Mouse (Mus musculus): ENCODE data around the gene Kcne1. TPM values are rescaled to one million over a fixed set of nuclear protein-coding genes. Genes with fewer than 3 reads are reported as not detected.

Kcne1 gene
- total and polyA plus RNA-seq, 3 experiments = 0.33 TPM; not detected in 2

DNA sequence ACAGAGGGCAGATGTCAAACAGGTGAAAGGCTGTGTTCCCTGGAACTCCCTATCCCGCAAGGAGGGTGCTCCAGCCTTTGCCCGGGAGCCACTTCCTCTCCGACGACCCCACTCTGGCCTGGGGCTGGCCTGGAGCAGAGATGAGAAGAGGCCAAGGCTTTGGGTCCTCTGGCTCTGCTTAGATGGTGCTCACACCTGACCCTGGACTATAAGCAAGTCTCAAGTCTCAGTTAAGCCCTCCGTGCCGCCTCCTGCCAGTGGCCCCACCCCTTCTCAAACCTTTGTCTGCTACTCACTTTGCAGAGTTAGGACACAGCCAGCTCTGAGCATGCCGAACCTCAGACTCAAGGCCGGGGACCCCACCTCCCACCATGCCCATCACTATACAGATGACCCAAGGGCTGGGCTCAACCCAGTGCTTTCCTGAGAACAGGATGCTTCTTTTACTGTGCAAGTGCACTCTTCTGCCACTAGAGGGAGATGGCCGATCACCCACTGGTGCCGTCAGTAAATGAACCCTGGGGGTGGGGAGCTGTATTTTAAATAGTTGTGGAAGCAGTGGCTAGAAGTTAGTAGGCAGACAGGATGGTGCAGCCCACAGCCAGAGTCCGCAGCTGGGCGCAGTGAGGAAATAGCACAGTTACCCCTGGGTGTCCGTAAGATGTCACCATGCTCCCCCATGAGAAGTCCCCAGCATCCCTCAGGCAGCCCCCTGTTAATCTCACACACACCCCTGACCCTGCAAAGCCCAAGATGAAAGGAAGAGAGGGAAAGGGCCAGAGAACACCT, 45.1 kb downstream of the Kcne1 start:
- peaks cover 29% of the 10 kb centered on the region for H3K4me1 ChIP-seq (ENCODE audit: insufficient read depth, low read depth, low read length)
- ATAC-seq (ENCODE audit: extremely low read depth, insufficient number of reproducible peaks, low FRiP score, poor library complexity, severe bottlenecking) (peak; percentile 73), DNase-seq (ENCODE audit: low spot score) (peak; percentile 71)
- peaks cover 11% of the 10 kb centered on the region for H3K27me3 ChIP-seq (ENCODE audit: insufficient read depth, low read length)
- H3K36me3 ChIP-seq (replicated peaks) = peaks cover 41% of the 10 kb centered on the region
- no peaks in the 10 kb centered on the region for H3K9me3 ChIP-seq (replicated peaks)
- no peak overlapping the region for H3K4me3 ChIP-seq (ENCODE audit: low read depth, low read length)
- TF ChIP-seq TAL1 (conservative IDR thresholded peaks at IDR 0.05; ENCODE audit: low read depth, low read length) (no peak), POLR2AphosphoS5 (IDR thresholded peaks at IDR 0.05; ENCODE audit: insufficient replicate concordance, low read depth, low read length) (no peak), CTCF (IDR thresholded peaks at IDR 0.05; ENCODE audit: low read depth, low read length) (peak; percentile 81), GATA2 (IDR thresholded peaks at IDR 0.05; ENCODE audit: borderline replicate concordance, low read depth, low read length) (no peak)

DNA sequence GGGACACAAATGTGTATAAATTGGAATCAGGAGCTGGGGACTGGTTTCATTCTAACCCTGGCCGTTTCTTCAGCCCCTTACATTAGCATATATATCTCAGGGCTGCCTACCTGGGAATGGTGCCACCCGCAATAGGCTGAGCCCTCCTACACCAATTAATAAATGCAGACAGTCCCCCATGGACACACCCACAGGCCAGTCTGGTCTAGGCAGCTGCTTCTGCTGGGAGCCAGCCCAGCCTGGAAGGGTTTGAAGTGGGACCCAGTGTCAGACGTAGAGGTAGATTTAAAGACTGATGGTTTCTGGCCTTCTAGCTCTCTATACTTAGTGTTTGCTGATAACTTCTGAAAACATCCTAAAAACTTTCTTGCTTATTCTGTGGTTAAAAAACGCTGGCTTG, 50.1 kb downstream of the Kcne1 start:
- no peak for TF ChIP-seq TAL1 (conservative IDR thresholded peaks at IDR 0.05; ENCODE audit: low read depth, low read length)
- TF ChIP-seq POLR2AphosphoS5 (IDR thresholded peaks at IDR 0.05; ENCODE audit: insufficient replicate concordance, low read depth, low read length) = no peak
- TF ChIP-seq GATA2 (IDR thresholded peaks at IDR 0.05; ENCODE audit: borderline replicate concordance, low read depth, low read length) = no peak
- TF ChIP-seq CTCF (IDR thresholded peaks at IDR 0.05; ENCODE audit: low read depth, low read length) = no peak
- TF ChIP-seq GATA1 (IDR thresholded peaks at IDR 0.05; ENCODE audit: borderline replicate concordance, low read length) = no peak
- Histone ChIP-seq H3K9me3 (replicated peaks) (no peaks in the 10 kb centered on the region), H3K27me3 (ENCODE audit: insufficient read depth, low read length) (no peaks in the 10 kb centered on the region), H3K36me3 (replicated peaks) (peaks cover 84% of the 10 kb centered on the region), H3K4me1 (ENCODE audit: insufficient read depth, low read depth, low read length) (peaks cover 4% of the 10 kb centered on the region; the same call in 1 of the 2 replicates), H3K4me3 (ENCODE audit: low read depth, low read length) (no peak overlapping the region)
- no peak for ATAC-seq (ENCODE audit: extremely low read depth, insufficient number of reproducible peaks, low FRiP score, poor library complexity, severe bottlenecking)
- no peak for DNase-seq (ENCODE audit: low spot score)

DNA sequence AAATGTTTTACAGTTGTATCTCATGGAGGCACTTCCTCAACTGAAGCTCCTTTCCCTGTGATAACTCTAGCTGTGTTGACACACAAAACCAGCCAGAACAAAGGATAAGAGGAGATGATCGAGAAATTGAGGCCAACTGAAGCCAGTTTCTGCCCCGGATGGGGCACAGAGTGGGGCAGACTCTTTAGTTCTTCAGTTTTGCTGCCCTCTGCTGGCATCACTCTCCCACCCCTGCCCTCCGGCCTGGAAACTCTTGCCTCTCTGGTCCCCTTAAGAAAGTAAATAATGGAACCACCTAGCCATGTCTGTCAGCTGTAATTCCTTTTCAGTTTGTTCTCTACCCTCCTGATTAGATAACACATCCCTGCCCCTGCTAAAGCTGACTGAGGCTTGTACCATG, 51.3 kb downstream of the Kcne1 start:
- TF ChIP-seq POLR2AphosphoS5 (IDR thresholded peaks at IDR 0.05; ENCODE audit: insufficient replicate concordance, low read depth, low read length) (no peak), TAL1 (conservative IDR thresholded peaks at IDR 0.05; ENCODE audit: low read depth, low read length) (no peak), GATA1 (IDR thresholded peaks at IDR 0.05; ENCODE audit: borderline replicate concordance, low read length) (no peak), CTCF (IDR thresholded peaks at IDR 0.05; ENCODE audit: low read depth, low read length) (no peak)
- Histone ChIP-seq H3K4me3 (ENCODE audit: low read depth, low read length) (no peak overlapping the region), H3K4me1 (ENCODE audit: insufficient read depth, low read depth, low read length) (peaks cover 2% of the 10 kb centered on the region; the same call in 1 of the 2 replicates), H3K36me3 (replicated peaks) (peaks cover 76% of the 10 kb centered on the region), H3K27me3 (ENCODE audit: insufficient read depth, low read length) (no peaks in the 10 kb centered on the region), H3K9me3 (replicated peaks) (no peaks in the 10 kb centered on the region)
- no peak for DNase-seq (ENCODE audit: low spot score)
- ATAC-seq (ENCODE audit: extremely low read depth, insufficient number of reproducible peaks, low FRiP score, poor library complexity, severe bottlenecking) = no peak

DNA sequence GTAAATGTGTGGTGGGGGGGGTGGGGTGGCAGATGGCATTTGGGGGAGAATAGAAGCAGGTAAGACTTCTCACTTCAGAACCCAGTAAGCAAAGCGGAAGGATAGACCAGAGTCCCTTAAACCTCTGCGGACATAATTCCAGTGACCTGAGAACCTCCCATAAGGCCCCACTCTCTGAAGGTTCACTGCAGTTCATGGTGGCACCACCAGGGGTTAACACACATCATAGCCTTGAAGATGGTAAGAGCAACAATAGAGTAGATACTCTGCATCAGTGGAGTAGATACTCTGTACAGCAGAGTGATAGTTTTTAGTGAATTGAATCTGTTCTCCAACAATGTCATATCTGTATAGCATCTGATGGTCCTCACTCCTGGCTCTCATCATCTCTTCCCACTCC, 53.7 kb downstream of the Kcne1 start:
- ATAC-seq (ENCODE audit: extremely low read depth, insufficient number of reproducible peaks, low FRiP score, poor library complexity, severe bottlenecking) (no peak), DNase-seq (ENCODE audit: low spot score) (no peak)
- no peak overlapping the region for H3K4me3 ChIP-seq (ENCODE audit: low read depth, low read length)
- H3K9me3 ChIP-seq (replicated peaks) = no peaks in the 10 kb centered on the region
- no peaks in the 10 kb centered on the region for H3K27me3 ChIP-seq (ENCODE audit: insufficient read depth, low read length)
- TF ChIP-seq TAL1 (conservative IDR thresholded peaks at IDR 0.05; ENCODE audit: low read depth, low read length) (no peak), GATA1 (IDR thresholded peaks at IDR 0.05; ENCODE audit: borderline replicate concordance, low read length) (no peak), CTCF (IDR thresholded peaks at IDR 0.05; ENCODE audit: low read depth, low read length) (0 out of 2 replicates have a peak, but pooled peaks have one; percentile 23), GATA2 (IDR thresholded peaks at IDR 0.05; ENCODE audit: borderline replicate concordance, low read depth, low read length) (no peak), POLR2AphosphoS5 (IDR thresholded peaks at IDR 0.05; ENCODE audit: insufficient replicate concordance, low read depth, low read length) (no peak)
- H3K4me1 ChIP-seq (ENCODE audit: insufficient read depth, low read depth, low read length) = peaks cover 21% of the 10 kb centered on the region
- peaks cover 52% of the 10 kb centered on the region for H3K36me3 ChIP-seq (replicated peaks)

DNA sequence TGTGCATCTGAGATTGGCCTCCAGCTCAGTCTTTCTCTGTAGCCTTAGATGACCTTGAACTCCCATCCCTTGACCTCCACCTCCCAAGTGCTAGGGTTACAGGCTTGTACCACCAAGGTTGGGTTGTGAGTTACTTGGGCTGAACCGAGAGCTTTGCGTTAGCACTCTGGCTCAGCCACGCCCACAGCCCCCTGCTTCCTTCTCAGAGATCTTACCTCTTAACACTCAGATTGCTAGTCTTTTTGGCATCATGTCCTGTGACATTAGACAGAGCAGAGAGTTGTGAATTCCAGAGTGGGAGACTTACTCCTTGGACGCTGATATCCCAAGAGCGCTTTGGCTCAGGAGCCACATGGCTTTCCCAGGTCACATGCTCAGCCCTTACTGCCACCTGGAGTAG, 56.8 kb downstream of the Kcne1 start:
- ATAC-seq (ENCODE audit: extremely low read depth, insufficient number of reproducible peaks, low FRiP score, poor library complexity, severe bottlenecking) (no peak), DNase-seq (ENCODE audit: low spot score) (no peak)
- Histone ChIP-seq H3K4me1 (ENCODE audit: insufficient read depth, low read depth, low read length) (peaks cover 29% of the 10 kb centered on the region), H3K36me3 (replicated peaks) (peaks cover 32% of the 10 kb centered on the region), H3K27me3 (ENCODE audit: insufficient read depth, low read length) (peaks cover 6% of the 10 kb centered on the region), H3K9me3 (replicated peaks) (no peaks in the 10 kb centered on the region), H3K4me3 (ENCODE audit: low read depth, low read length) (no peak overlapping the region)
- no peak for TF ChIP-seq CTCF (IDR thresholded peaks at IDR 0.05; ENCODE audit: low read depth, low read length)
- TF ChIP-seq GATA1 (IDR thresholded peaks at IDR 0.05; ENCODE audit: borderline replicate concordance, low read length) = no peak

DNA sequence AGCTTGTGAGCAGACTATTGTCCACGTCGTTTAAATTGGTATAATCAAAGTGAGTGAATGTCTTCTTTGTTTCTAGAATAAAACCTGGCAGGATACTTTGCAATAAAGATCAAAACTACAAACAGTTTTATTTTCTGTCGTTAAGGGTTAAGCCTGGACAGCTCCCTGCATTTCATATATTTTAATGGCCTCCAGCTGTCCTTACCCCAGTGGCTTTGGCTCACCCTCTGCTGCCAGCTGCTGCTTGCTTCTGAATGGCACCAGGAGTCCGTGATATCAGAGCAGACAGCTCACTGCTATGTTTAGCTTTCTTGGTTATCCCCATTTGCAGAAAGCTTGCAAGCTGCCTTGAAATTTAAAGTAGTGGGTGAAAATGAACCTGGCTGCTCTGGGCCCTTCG, 57.3 kb downstream of the Kcne1 start:
- Histone ChIP-seq H3K36me3 (replicated peaks) (peaks cover 27% of the 10 kb centered on the region), H3K27me3 (ENCODE audit: insufficient read depth, low read length) (peaks cover 7% of the 10 kb centered on the region), H3K4me1 (ENCODE audit: insufficient read depth, low read depth, low read length) (peaks cover 29% of the 10 kb centered on the region), H3K9me3 (replicated peaks) (no peaks in the 10 kb centered on the region), H3K4me3 (ENCODE audit: low read depth, low read length) (peak overlapping the region; percentile 75)
- TF ChIP-seq POLR2AphosphoS5 (IDR thresholded peaks at IDR 0.05; ENCODE audit: insufficient replicate concordance, low read depth, low read length) (no peak), CTCF (IDR thresholded peaks at IDR 0.05; ENCODE audit: low read depth, low read length) (no peak), GATA2 (IDR thresholded peaks at IDR 0.05; ENCODE audit: borderline replicate concordance, low read depth, low read length) (no peak), TAL1 (conservative IDR thresholded peaks at IDR 0.05; ENCODE audit: low read depth, low read length) (no peak), GATA1 (IDR thresholded peaks at IDR 0.05; ENCODE audit: borderline replicate concordance, low read length) (no peak)
- ATAC-seq (ENCODE audit: extremely low read depth, insufficient number of reproducible peaks, low FRiP score, poor library complexity, severe bottlenecking) (no peak), DNase-seq (ENCODE audit: low spot score) (no peak)
